Mouse (Mus musculus) hematopoietic multipotent progenitor cell, adult 10-12 weeks (in vitro differentiated cells): ENCODE data around the gene Idi1. TPM values are rescaled to one million over a fixed set of nuclear protein-coding genes. Genes with fewer than 3 reads are reported as not detected.

Source experiments
- polyA plus RNA-seq: library from polyadenylated mRNA; stranded (reverse); fragments of >175 nt; gene quantifications from 2 replicates; pipeline ENCODE4 v1.2.3, GENCODE M21; 2012; ENCODE audit warnings: low replicate concordance

Gene Idi1
- polyA plus RNA-seq, result 0.89 and 2.7 TPM in 2 replicates

DNA sequence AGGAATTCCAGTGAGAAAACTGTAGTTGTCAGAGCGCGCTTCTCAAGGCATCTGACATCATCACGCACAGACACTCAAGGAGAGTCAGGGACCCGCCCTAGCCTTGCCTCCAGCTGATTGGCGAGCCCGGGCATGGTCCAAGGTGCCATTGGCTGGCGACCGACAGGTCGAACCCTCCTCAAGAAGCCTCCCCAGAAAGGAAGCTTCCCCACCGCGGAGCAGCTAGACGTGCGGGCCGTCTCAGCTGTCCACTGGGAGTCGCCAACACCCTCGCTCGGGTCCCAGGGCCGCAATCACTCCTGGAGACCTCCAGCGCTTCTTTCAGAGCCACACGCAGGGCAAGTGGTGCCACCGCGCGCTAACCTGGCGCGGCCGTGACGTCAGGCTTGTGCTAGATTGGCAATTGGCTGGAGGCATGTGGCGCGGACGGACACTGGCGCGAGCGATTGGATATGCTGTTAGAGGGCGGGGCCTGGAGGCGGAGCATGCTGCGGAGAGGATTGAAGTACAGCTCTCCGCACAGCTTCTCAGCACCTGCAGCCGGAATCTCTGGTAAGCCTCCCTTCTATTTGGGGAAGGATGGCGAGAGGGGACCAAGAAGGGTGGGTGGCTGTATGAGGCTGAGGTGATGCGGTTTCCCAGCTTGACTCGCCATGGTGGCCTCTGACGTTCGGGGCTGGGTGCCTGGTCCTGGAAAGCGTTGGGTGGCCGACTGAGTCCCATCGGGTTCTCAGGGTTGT is at the start of gene Idi1:
TSS of gene Idi1 (plus strand) at position 57 of the 740 bp plus-strand sequence.

GRCm38 (mm10) chr13:8871314-8871962 is 13.9 kb upstream of the Idi1 start, which contains the start of gene Wdr37:
Gene Wdr37 (minus strand): TSS chr13:8871909.

Other genes starting within 250 kb of the Idi1 start
- gene Wdr37, start 13.6 kb upstream of the Idi1 start, polyA plus RNA-seq, result 3.4 and 17.0 TPM in 2 replicates
- not detected in 2 replicates for gene Gm9745, start 62.7 kb downstream of the Idi1 start, polyA plus RNA-seq
- not detected in 2 replicates for gene Idi2, start 67.4 kb downstream of the Idi1 start, polyA plus RNA-seq
- 0.99 and 3.5 TPM in 2 replicates for gene Gtpbp4, start 110.6 kb downstream of the Idi1 start, polyA plus RNA-seq
- 23.1 and 24.3 TPM in 2 replicates for gene Larp4b, start 208.4 kb downstream of the Idi1 start, polyA plus RNA-seq